Mouse (Mus musculus) stomach, embryonic 14.5 days (tissue): ENCODE results near the gene 2900026A02Rik. TPM values are rescaled to one million over a fixed set of nuclear protein-coding genes. Genes with fewer than 3 reads are reported as not detected.

Source experiments
- ATAC-seq: fragments of 200-750 bp; cut with Nextera tagmentation; 2 replicates; pipeline ENCODE4 v1.8.0; 2017; ENCODE audit warnings: low read depth, moderate TSS enrichment; ENCODE audit not compliant: insufficient number of reproducible peaks, insufficient read depth, low FRiP score
- H3K27ac ChIP-seq: fragments of 300-500 bp; sonication (generic); 2 replicates; pipeline ENCODE4 v1.5.1; 2014; ENCODE audit warnings: mild to moderate bottlenecking, low read length, moderate library complexity, mixed read lengths
- H3K27me3 ChIP-seq: fragments of 300-500 bp; sonication (generic); 2 replicates; pipeline ENCODE4 v1.6.1; 2014; ENCODE audit warnings: low read length, control low read depth, mixed read lengths; ENCODE audit not compliant: control insufficient read depth, insufficient read depth
- H3K36me3 ChIP-seq: fragments of 300-500 bp; sonication (generic); 2 replicates; pipeline ENCODE4 v1.6.1; 2014; ENCODE audit warnings: mild to moderate bottlenecking, control low read depth, low read length, moderate library complexity, mixed read lengths; ENCODE audit not compliant: control insufficient read depth, insufficient read depth
- H3K4me1 ChIP-seq: fragments of 300-500 bp; sonication (generic); 2 replicates; pipeline ENCODE4 v1.6.1; 2014; ENCODE audit warnings: low read length, control low read depth, mixed read lengths; ENCODE audit not compliant: control insufficient read depth, insufficient read depth
- H3K4me2 ChIP-seq: fragments of 300-500 bp; sonication (generic); replicated peaks from 2 replicates; pipeline ENCODE4 v1.6.1; 2014; ENCODE audit warnings: low read depth, low read length, control low read depth
- H3K4me3 ChIP-seq: fragments of 300-500 bp; sonication (generic); 2 replicates; pipeline ENCODE4 v1.5.1; 2014; ENCODE audit warnings: low read depth, low read length, control low read depth
- H3K9ac ChIP-seq: fragments of 300-500 bp; sonication (generic); replicated peaks from 2 replicates; pipeline ENCODE4 v1.6.1; 2014; ENCODE audit warnings: low read depth, mild to moderate bottlenecking, control low read depth, low read length, moderate library complexity, mixed read lengths
- H3K9me3 ChIP-seq: fragments of 300-500 bp; sonication (generic); 2 replicates; pipeline ENCODE4 v1.6.1; 2016; ENCODE audit warnings: low read depth, low read length, control low read depth; ENCODE audit not compliant: control insufficient read depth
- WGBS: fragments of 180-500 bp; shearing (Covaris S2); extraction: QIAGEN DNeasy Blood & Tissue Kit; methylation state at CpG from one replicate; pipeline ENCODE4 v1.1.7; 2014; 5-methylcytosine and 5-hydroxymethylcytosine counted together
- polyA plus RNA-seq: library from polyadenylated mRNA; unstranded; fragments of >200 nt; fragmentation: Nextera tagmentation; extraction: Ambion mirVana; gene quantifications from 2 replicates; pipeline ENCODE4 v1.2.1, GENCODE M21; 2014

The 2900026A02Rik gene
- polyA plus RNA-seq, 1 experiment from 2014 or later, result 9.2 TPM

DNA sequence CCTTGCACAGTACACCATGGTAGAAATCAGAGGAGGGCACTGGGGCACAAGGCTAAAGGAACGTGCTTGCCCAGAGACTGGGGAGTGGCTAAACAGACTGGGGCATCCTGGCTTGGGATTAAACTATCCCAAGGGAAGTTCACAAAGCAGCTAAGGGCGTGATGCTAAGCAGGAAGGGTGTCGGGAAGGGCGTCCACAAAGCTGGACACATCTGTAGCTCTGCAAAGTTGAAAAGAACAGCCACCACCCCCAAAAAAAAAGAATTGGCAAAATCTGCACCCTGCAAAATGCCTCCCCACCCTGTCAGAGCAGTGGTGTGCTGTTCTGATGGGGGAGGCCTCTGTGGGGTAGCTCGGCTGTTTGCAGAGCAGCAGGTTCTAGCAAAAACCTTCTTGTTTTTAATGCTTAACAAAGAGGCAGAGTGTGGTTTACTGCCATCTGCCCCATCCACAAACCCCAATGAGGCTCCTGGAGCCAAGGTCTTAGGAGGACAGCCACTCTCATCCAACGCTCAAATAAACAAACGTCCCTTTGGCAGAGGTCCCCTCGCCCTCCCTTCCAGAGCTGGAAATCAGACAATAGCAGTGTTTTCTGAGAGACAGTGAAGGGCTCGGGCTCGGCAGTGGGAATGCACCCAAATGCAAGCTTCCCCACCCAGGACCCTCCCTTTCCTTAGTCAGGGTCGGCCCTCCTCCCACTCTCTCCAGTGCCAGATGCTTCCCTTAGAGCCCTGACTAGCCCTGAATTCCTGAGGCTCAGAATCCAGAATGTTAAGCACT is 12.2 kb downstream of the 2900026A02Rik start:
- H3K9ac ChIP-seq, result no peak overlapping the region
- ATAC-seq, result peak; percentile 61; the same call in 1 of the 2 replicates
- WGBS, result 29% methylated on average over 11 of the region's 11 CpGs

DNA sequence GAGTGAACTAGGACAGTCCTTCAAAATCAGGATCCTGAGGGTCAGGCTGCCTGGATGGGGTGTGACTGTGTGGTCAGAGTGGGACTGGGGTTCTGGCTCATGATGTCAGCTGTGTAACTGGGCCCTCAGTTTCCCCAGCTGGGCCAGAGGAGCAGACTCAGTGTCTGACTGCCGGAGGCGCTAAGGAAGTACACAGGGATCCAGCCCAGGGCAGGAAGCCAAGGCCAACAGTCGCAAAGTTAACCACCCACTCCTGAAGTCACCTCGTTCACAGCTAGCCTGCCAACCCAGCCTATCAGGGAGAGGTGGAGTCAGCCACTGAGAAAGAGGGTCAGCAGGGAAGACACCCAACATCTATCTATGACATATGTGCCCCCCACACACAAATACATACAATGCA is 13.0 kb downstream of the 2900026A02Rik start:
- WGBS, result 69% methylated on average over 4 of the region's 4 CpGs
- peak overlapping the region; percentile 89; the same call in 1 of the 2 replicates for H3K27ac ChIP-seq

More for the DNA sequence above, 12.2 kb downstream of the 2900026A02Rik start:
- no peaks in the 10 kb centered on the region for H3K36me3 ChIP-seq
- peak overlapping the region; percentile 89 for H3K27ac ChIP-seq
- peaks cover 25% of the 10 kb centered on the region for H3K4me1 ChIP-seq
- H3K4me3 ChIP-seq, result no peak overlapping the region
- 0 out of 2 replicates have a peak overlapping the region, but pooled peaks have one; percentile 10 for H3K4me2 ChIP-seq
- no peaks in the 10 kb centered on the region for H3K27me3 ChIP-seq
- H3K9me3 ChIP-seq, result no peaks in the 10 kb centered on the region

DNA sequence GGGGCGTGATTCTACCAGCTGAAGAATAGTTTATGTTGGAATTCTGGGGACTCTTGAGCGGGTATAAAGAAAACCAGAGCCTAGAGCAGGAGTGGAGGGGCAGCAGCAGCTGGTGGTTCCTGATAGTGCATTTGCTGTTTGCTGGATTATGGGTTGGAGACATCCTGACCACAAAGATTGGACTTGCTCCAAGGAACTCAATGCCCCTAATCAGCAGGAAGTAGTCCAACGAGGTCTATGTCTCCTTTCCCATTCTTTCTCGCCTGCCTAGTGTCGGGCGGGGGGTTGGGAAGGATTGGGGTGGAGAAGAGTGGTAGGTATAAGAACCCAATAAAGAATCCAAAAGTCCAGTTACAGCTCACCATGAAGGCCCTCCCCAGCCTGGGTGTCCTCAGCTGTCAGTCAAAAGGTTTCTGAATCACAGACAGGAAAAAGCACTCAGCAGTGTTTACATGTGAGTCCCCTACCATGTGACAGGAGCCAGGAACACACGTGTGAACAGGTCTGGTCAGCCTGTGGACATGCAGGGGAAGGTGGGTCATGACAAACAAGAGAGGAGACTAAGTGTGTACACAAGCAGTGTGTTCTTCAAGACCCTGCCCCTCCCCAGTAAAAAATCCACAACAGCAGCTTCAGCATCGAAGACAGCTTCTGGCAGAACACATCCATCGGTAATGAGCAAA is 14.2 kb downstream of the 2900026A02Rik start:
- no peaks in the 10 kb centered on the region for H3K36me3 ChIP-seq
- no peak overlapping the region for H3K27ac ChIP-seq
- WGBS, result 45% methylated on average over 9 of the region's 9 CpGs
- no peak overlapping the region for H3K4me3 ChIP-seq
- H3K4me1 ChIP-seq, result peaks cover 25% of the 10 kb centered on the region
- no peak overlapping the region for H3K9ac ChIP-seq
- no peak for ATAC-seq
- H3K9me3 ChIP-seq, result no peaks in the 10 kb centered on the region
- H3K27me3 ChIP-seq, result no peaks in the 10 kb centered on the region
- no peak overlapping the region for H3K4me2 ChIP-seq

More for the DNA sequence above, 13.0 kb downstream of the 2900026A02Rik start:
- no peak overlapping the region for H3K4me2 ChIP-seq
- peaks cover 25% of the 10 kb centered on the region for H3K4me1 ChIP-seq
- no peaks in the 10 kb centered on the region for H3K27me3 ChIP-seq
- no peak overlapping the region for H3K4me3 ChIP-seq
- no peak overlapping the region for H3K9ac ChIP-seq
- no peak for ATAC-seq
- no peaks in the 10 kb centered on the region for H3K9me3 ChIP-seq
- H3K36me3 ChIP-seq, result no peaks in the 10 kb centered on the region

DNA sequence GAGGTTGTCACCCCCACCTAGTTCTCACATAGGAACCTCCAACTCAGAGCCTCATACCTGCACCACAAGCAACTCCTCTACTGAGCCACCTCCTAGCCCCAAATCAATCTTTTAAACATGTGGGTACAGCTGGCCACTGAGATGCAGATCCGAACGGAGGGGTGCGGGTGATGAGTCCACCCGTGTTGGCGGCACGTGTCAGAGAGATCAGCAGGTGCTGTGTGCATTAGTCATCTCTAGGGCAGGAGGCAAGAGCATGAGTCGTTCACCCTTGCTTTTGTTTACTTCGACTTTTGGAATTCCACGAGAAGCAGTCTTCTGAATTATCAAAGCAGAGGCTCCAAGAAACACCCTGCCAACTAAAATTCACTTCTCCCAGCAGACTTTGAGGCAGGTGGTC is 16.8 kb downstream of the 2900026A02Rik start:
- H3K4me1 ChIP-seq, result peaks cover 15% of the 10 kb centered on the region

DNA sequence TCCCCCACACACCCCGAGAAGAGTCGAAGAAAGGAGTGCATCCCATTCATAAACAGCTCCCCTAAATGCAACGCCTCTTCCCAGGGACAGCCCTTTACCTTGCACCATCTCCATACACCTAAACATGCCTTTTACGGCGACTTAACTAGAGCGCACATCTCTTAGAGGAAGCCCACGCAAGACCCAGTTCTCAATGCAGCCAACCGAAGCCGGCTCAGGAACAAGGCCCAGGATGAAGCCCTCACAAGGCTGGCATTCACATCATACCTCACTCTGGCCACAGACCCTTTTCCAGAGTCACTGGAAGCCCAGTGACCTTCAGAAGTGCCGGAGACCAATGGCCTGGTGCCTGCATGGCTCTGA is 21.3 kb downstream of the 2900026A02Rik start:
- Histone ChIP-seq H3K4me1 (peaks cover 5% of the 10 kb centered on the region; the same call in 1 of the 2 replicates), H3K36me3 (no peaks in the 10 kb centered on the region), H3K9me3 (no peaks in the 10 kb centered on the region), H3K27ac (peak overlapping the region; percentile 6; the same call in 1 of the 2 replicates), H3K4me2 (no peak overlapping the region), H3K27me3 (no peaks in the 10 kb centered on the region), H3K4me3 (no peak overlapping the region), H3K9ac (no peak overlapping the region)
- ATAC-seq, result no peak
- WGBS, result 85% methylated on average over 10 of the region's 10 CpGs

More for the DNA sequence above, 16.8 kb downstream of the 2900026A02Rik start:
- Histone ChIP-seq H3K27ac (no peak overlapping the region), H3K9me3 (no peaks in the 10 kb centered on the region), H3K27me3 (no peaks in the 10 kb centered on the region), H3K4me2 (no peak overlapping the region), H3K36me3 (no peaks in the 10 kb centered on the region), H3K9ac (no peak overlapping the region), H3K4me3 (no peak overlapping the region)
- 73% methylated on average over 9 of the region's 9 CpGs for WGBS
- ATAC-seq, result no peak

DNA sequence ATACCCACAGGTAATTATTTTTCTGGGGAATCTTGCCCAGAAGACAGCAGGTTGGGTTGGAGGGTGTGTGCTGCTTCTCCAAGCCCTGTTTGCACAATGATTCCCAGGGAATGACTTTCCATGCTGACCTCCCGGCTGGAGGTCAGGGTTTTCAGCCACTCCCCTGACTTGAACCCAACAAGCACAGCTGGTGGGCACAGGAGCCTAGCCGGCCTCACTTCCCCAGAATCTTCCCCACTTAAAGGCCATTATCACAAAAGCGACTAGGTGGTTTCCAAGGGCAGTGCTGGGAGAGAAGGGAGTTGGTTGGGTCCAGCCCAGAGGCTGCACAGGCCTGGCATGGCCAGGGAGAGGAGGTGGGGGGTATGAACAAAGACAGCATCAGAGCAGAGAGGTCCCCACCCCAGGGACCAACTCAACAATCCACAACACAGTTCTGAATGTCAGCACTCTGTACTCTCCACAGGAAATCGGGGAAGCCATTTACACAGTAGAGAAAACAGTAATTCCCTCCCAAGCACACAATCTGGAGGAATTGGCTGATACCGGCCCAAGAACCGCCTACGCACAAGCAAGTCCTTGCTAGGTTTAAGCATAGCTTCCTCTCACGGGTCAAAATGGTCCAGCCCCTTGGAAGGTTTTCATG is 21.8 kb downstream of the 2900026A02Rik start:
- peaks cover 5% of the 10 kb centered on the region; the same call in 1 of the 2 replicates for H3K4me1 ChIP-seq
- H3K27ac ChIP-seq, result peak overlapping the region; percentile 6; the same call in 1 of the 2 replicates
- no peak overlapping the region for H3K9ac ChIP-seq
- H3K4me3 ChIP-seq, result no peak overlapping the region
- H3K9me3 ChIP-seq, result no peaks in the 10 kb centered on the region
- ATAC-seq, result no peak
- no peaks in the 10 kb centered on the region for H3K27me3 ChIP-seq
- no peaks in the 10 kb centered on the region for H3K36me3 ChIP-seq
- no peak overlapping the region for H3K4me2 ChIP-seq
- 46% methylated on average over 8 of the region's 8 CpGs for WGBS

DNA sequence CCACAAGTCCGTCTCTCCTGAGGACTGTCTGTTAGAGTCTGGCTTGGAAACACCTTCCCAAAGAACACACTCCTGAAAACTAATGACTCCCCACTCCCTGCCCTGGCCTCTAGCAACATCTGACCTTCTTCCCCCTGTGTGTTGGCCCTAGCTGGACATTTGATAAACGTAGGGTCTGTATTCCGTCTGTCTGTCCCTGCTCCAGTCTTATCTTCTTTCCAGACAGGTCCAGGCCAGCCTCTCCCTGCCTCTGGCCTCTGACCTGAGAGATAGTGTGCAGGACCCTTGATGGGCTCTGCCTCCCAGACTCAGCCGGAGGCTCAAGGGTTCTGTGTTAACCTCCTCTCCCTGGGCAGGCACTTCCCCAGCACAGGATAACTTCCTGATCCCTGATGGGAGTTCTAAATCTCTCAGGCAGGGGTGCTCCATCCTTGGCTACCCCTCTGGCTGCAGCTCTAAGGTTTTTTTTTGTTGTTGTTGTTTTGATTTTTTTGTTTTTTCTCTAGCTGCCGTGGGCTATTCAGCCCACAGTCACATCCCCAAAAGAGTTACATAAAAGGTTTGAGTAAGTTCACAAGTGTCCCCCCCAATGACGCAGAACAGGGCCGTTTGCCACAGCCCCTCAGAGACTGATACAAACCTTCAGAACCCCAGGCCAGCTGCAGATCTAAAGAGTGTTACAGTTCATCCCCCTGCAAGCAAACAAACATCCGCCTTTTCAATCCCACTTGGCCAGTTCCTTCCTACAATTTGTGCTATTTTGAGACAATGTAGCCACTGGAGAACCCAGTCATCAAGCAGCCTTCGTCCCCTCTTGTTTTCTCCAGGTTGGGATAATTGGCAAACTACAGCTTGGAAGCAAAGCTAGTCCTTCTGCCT is 23.9 kb downstream of the 2900026A02Rik start:
- no peak for ATAC-seq

More for the DNA sequence above, 23.9 kb downstream of the 2900026A02Rik start:
- no peaks in the 10 kb centered on the region for H3K9me3 ChIP-seq
- no peaks in the 10 kb centered on the region for H3K27me3 ChIP-seq
- 47% methylated on average over 9 of the region's 9 CpGs for WGBS
- no peaks in the 10 kb centered on the region for H3K36me3 ChIP-seq
- H3K27ac ChIP-seq, result no peak overlapping the region; the same call in 1 of the 2 replicates
- H3K4me2 ChIP-seq, result no peak overlapping the region
- H3K4me3 ChIP-seq, result no peak overlapping the region
- H3K9ac ChIP-seq, result no peak overlapping the region
- H3K4me1 ChIP-seq, result peaks cover 5% of the 10 kb centered on the region; the same call in 1 of the 2 replicates
